Mouse (Mus musculus) urinary bladder, adult 18-20 months (tissue): Measurements from ENCODE around the gene N4bp3.
"Not testable (repeated sequence)": the region's sequence is repeated elsewhere in the genome, so short reads cannot be mapped to it uniquely, and the experiment has no call there.

Experiments used
- DNase-seq, 2 experiments: peaks; one replicate each; pipeline ENCODE4 v3.0.0; 2022; ENCODE audit warnings: low spot score in 2 of 2, mixed read lengths in 2 of 2

The N4bp3 gene

GRCm38 (mm10) chr11:51653736-51654135 is 3.1 kb upstream of the N4bp3 start:
- no peak for DNase-seq

GRCm38 (mm10) chr11:51652889-51653418 is 2.3 kb upstream of the N4bp3 start:
- DNase-seq: no peak

GRCm38 (mm10) chr11:51650261-51650660 is 381 bp downstream of the N4bp3 start:
- DNase-seq: no peak

GRCm38 (mm10) chr11:51649889-51650199 is 798 bp downstream of the N4bp3 start:
- DNase-seq: no peak

GRCm38 (mm10) chr11:51649111-51649888 is 1.3 kb downstream of the N4bp3 start:
- DNase-seq: no peak

- DNase-seq: no peak
These were observed 2.1 kb downstream of the N4bp3 start for GRCm38 (mm10) chr11:51648566-51648965.

GRCm38 (mm10) chr11:51646751-51647667 is 3.6 kb downstream of the N4bp3 start:
- DNase-seq: no peak

- DNase-seq: no peak
These were observed 4.4 kb downstream of the N4bp3 start for GRCm38 (mm10) chr11:51646245-51646644.

GRCm38 (mm10) chr11:51645293-51645692 is 5.3 kb downstream of the N4bp3 start:
- no peak for DNase-seq

- DNase-seq: no peak
These were observed 6.4 kb downstream of the N4bp3 start for GRCm38 (mm10) chr11:51644217-51644616.

- no peak for DNase-seq
These were observed 6.9 kb downstream of the N4bp3 start for GRCm38 (mm10) chr11:51643761-51644160.

GRCm38 (mm10) chr11:51643202-51643601 is 7.4 kb downstream of the N4bp3 start:
- DNase-seq: no peak

- no peak for DNase-seq
These were observed 9.9 kb downstream of the N4bp3 start for GRCm38 (mm10) chr11:51640748-51641147.

- no peak for DNase-seq
These were observed 12.1 kb downstream of the N4bp3 start for GRCm38 (mm10) chr11:51638497-51638896.

- no peak for DNase-seq
These were observed 12.6 kb downstream of the N4bp3 start for GRCm38 (mm10) chr11:51637971-51638414.

- no peak for DNase-seq
These were observed 14.3 kb downstream of the N4bp3 start for GRCm38 (mm10) chr11:51636323-51636684.

- peak; percentile 86 to 92 for DNase-seq
These were observed 14.9 kb downstream of the N4bp3 start, which contains the start of gene Rmnd5b for GRCm38 (mm10) chr11:51635525-51636322. Gene Rmnd5b, minus strand, starts transcription at chr11:51635896.

- DNase-seq: no peak
These were observed 15.5 kb downstream of the N4bp3 start for GRCm38 (mm10) chr11:51635127-51635524.

- DNase-seq: no peak
These were observed 16.9 kb downstream of the N4bp3 start for GRCm38 (mm10) chr11:51633721-51634120.

GRCm38 (mm10) chr11:51633200-51633599 is 17.4 kb downstream of the N4bp3 start:
- DNase-seq: not testable (repeated sequence)

GRCm38 (mm10) chr11:51632130-51632753 is 18.4 kb downstream of the N4bp3 start:
- DNase-seq: no peak
